Mouse (Mus musculus): ENCODE measurements around the gene Foxn4. TPM values are rescaled to one million over a fixed set of nuclear protein-coding genes. Genes with fewer than 3 reads are reported as not detected.

Foxn4 gene
- polyA plus RNA-seq, 1 experiment from 2014 or later = not detected

DNA sequence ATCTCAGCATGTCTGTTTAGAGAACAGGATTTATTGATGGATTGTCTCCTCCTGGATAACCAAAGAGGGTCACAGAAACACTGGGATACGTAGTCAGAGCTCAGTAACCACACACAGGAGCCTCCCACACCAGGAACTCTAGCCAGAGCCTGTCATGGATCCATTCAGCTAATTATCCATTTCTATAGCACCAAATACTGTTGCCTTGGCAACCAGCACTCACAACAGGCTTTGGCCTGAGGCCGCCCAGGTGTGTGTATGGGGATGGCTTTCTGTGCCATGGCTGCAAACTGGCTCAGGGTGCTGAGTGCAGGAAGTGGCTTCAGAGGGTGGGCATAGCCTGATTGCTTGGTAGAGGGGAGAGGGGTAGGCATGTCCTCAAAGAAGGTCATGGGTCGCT lies 16.4 kb upstream of the Foxn4 start:
- no peaks in the 10 kb centered on the region for H3K4me1 ChIP-seq (replicated peaks; ENCODE audit: control insufficient read depth, insufficient read depth)
- DNase-seq (ENCODE audit: low spot score) (no peak), ATAC-seq (ENCODE audit: low FRiP score, low TSS enrichment) (no peak)
- no peak overlapping the region for H3K27ac ChIP-seq (replicated peaks)
- H3K4me3 ChIP-seq (ENCODE audit: low read depth, low read length) = no peak overlapping the region
- TF ChIP-seq EP300 (optimal IDR thresholded peaks at IDR 0.05) (no peak), CTCF (IDR thresholded peaks at IDR 0.05; ENCODE audit: low read depth) (no peak)
- H3K27me3 ChIP-seq (ENCODE audit: control insufficient read depth, insufficient read depth, low read length) = no peaks in the 10 kb centered on the region
- no peaks in the 10 kb centered on the region for H3K9me3 ChIP-seq (ENCODE audit: control insufficient read depth, low read length)
- H3K4me2 ChIP-seq (replicated peaks; ENCODE audit: low read depth) = no peak overlapping the region
- 59% methylated on average over 3 of the region's 3 CpGs for WGBS
- H3K9ac ChIP-seq (ENCODE audit: low read length) = no peak overlapping the region
- no peaks in the 10 kb centered on the region for H3K36me3 ChIP-seq (ENCODE audit: control insufficient read depth, insufficient read depth, low read length)

DNA sequence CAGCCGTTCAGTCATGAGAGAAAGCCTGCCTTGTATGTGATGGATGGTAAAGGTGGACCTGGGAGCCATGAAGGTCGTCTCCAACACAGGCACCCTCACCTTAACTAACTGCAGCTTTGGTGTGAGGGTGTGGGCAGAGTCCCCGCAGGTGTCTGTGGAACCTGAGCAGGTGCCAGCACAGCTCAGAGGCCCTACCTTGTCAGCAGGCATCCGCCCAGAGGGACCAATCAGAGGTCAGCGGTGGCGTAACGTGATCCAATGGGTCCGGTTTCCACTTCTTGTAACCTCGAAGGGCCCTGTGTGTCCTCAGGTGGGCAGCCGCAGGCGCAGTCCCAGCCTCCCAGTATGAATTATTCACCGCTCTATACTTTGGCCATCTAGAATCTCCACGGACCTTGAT lies 15.3 kb upstream of the Foxn4 start, which contains the start of gene Myo1h:
Gene Myo1h, plus strand, starts transcription at position 293 of the 400 bp plus-strand sequence.
- no peak for TF ChIP-seq EP300 (optimal IDR thresholded peaks at IDR 0.05)
- TF ChIP-seq CTCF (IDR thresholded peaks at IDR 0.05; ENCODE audit: low read depth) = no peak
- Histone ChIP-seq H3K27me3 (ENCODE audit: control insufficient read depth, insufficient read depth, low read length) (no peaks in the 10 kb centered on the region), H3K4me2 (replicated peaks; ENCODE audit: low read depth) (no peak within 1 kb of the TSS), H3K4me3 (ENCODE audit: low read depth, low read length) (no peak within 1 kb of the TSS), H3K4me1 (replicated peaks; ENCODE audit: control insufficient read depth, insufficient read depth) (no peaks in the 10 kb centered on the region), H3K27ac (replicated peaks) (no peak within 1 kb of the TSS), H3K9ac (ENCODE audit: low read length) (no peak within 1 kb of the TSS), H3K9me3 (ENCODE audit: control insufficient read depth, low read length) (no peaks in the 10 kb centered on the region), H3K36me3 (ENCODE audit: control insufficient read depth, insufficient read depth, low read length) (no peaks in the 10 kb centered on the region)
- ATAC-seq (ENCODE audit: low FRiP score, low TSS enrichment) = no peak
- 40% methylated on average over 13 of the region's 13 CpGs for WGBS
- peak; percentile 31 for DNase-seq (ENCODE audit: low spot score)

DNA sequence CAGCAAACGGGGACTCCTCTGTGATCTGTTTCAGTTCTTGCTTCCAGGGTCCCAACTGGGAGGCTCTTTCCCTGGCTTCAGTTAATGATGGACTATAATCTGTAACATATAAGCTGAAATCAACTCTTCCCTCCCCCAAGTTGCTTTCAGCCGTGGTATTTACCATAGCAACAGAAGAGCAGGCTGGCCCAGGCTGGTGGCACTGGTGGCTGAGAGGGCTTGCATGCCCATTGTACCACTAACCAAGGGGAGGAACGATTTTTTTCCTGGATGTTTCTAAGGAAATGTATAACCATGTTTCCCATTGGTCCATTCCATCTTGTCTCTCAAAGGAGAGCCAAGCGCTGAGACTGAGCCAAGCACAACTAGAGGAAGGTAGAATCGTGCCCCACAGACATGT lies 14.8 kb upstream of the Foxn4 start:
- ATAC-seq (ENCODE audit: low FRiP score, low TSS enrichment) (no peak), DNase-seq (ENCODE audit: low spot score) (no peak)
- no peak overlapping the region for H3K4me2 ChIP-seq (replicated peaks; ENCODE audit: low read depth)

DNA sequence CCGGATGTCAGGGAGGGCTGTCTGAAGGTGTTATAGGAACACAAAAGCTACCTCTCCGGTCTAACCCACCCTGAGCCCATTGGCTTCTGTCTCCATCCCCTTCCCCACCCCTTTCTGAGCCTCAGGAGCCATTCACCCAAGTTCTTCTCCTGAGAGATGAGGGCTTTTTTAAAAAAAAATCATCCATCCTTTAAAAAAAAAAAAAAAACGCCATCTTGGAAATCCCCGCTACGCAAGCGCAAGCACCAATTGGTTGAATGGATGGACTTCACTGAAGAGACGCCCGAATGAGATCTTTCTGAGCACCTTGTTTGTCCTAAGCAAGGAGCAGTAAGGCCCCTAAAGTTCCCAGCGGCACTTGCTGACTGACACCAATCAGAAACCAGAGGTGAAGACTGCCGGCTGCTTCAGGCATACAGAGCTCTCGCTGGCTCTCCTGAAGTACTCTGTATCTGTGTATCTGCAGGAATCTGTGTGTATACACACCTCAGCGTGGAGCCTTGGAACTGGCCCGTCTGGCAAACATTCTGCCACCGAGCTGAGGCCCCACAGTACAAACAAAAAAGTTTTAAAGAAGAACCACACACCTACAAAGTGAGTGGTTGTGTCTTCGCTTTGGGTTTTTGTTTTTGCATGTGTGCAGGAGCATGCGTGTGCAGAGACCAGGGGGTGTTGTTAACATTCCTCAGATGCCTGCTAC lies 13.4 kb upstream of the Foxn4 start:
- peak; percentile 57 for DNase-seq (ENCODE audit: low spot score)
- no peak for TF ChIP-seq CTCF (IDR thresholded peaks at IDR 0.05; ENCODE audit: low read depth)
- no peak for TF ChIP-seq EP300 (optimal IDR thresholded peaks at IDR 0.05)
- Histone ChIP-seq H3K27me3 (ENCODE audit: control insufficient read depth, insufficient read depth, low read length) (no peaks in the 10 kb centered on the region), H3K4me2 (replicated peaks; ENCODE audit: low read depth) (no peak overlapping the region), H3K4me3 (ENCODE audit: low read depth, low read length) (no peak overlapping the region), H3K4me1 (replicated peaks; ENCODE audit: control insufficient read depth, insufficient read depth) (no peaks in the 10 kb centered on the region), H3K9me3 (ENCODE audit: control insufficient read depth, low read length) (no peaks in the 10 kb centered on the region), H3K9ac (ENCODE audit: low read length) (no peak overlapping the region), H3K27ac (replicated peaks) (no peak overlapping the region), H3K36me3 (ENCODE audit: control insufficient read depth, insufficient read depth, low read length) (no peaks in the 10 kb centered on the region)
- 64% methylated on average over 16 of the region's 16 CpGs for WGBS
- peak; percentile 62 for ATAC-seq (ENCODE audit: low FRiP score, low TSS enrichment)

More for the DNA sequence above, 14.8 kb upstream of the Foxn4 start:
- Histone ChIP-seq H3K4me1 (replicated peaks; ENCODE audit: control insufficient read depth, insufficient read depth) (no peaks in the 10 kb centered on the region), H3K9me3 (ENCODE audit: control insufficient read depth, low read length) (no peaks in the 10 kb centered on the region), H3K9ac (ENCODE audit: low read length) (no peak overlapping the region), H3K27me3 (ENCODE audit: control insufficient read depth, insufficient read depth, low read length) (no peaks in the 10 kb centered on the region), H3K36me3 (ENCODE audit: control insufficient read depth, insufficient read depth, low read length) (no peaks in the 10 kb centered on the region), H3K4me3 (ENCODE audit: low read depth, low read length) (no peak overlapping the region), H3K27ac (replicated peaks) (no peak overlapping the region)
- TF ChIP-seq EP300 (optimal IDR thresholded peaks at IDR 0.05) = no peak
- no peak for TF ChIP-seq CTCF (IDR thresholded peaks at IDR 0.05; ENCODE audit: low read depth)
- WGBS = 82% methylated on average over 5 of the region's 5 CpGs

DNA sequence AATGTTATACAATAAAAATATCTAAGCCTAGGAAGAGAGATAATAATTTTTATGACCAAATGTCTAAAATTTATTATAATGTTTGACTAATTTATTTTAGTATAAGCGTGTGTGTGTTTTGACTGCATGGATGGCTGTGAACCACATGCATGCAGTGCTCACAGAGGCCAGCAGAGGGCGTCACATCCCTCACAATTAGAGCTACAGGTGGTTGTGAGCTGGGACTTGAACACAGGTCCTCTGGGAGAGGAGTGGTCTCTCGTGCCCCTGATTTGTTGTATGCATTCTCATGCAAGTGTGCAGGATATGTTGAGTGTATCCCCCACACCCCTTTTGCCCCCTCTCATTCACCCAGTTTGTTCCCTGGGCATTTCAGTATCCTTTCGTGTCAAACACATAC lies 12.5 kb upstream of the Foxn4 start:
- ATAC-seq (ENCODE audit: low FRiP score, low TSS enrichment) (no peak), DNase-seq (ENCODE audit: low spot score) (no peak)
- no peak overlapping the region for H3K4me3 ChIP-seq (ENCODE audit: low read depth, low read length)
- no peak overlapping the region for H3K4me2 ChIP-seq (replicated peaks; ENCODE audit: low read depth)
- no peaks in the 10 kb centered on the region for H3K9me3 ChIP-seq (ENCODE audit: control insufficient read depth, low read length)
- H3K9ac ChIP-seq (ENCODE audit: low read length) = no peak overlapping the region
- H3K36me3 ChIP-seq (ENCODE audit: control insufficient read depth, insufficient read depth, low read length) = no peaks in the 10 kb centered on the region
- WGBS = 74% methylated on average over 4 of the region's 4 CpGs
- no peak overlapping the region for H3K27ac ChIP-seq (replicated peaks)
- H3K4me1 ChIP-seq (replicated peaks; ENCODE audit: control insufficient read depth, insufficient read depth) = no peaks in the 10 kb centered on the region
- no peaks in the 10 kb centered on the region for H3K27me3 ChIP-seq (ENCODE audit: control insufficient read depth, insufficient read depth, low read length)
- peak; percentile 53 for TF ChIP-seq CTCF (IDR thresholded peaks at IDR 0.05; ENCODE audit: low read depth)
- no peak for TF ChIP-seq EP300 (optimal IDR thresholded peaks at IDR 0.05)

DNA sequence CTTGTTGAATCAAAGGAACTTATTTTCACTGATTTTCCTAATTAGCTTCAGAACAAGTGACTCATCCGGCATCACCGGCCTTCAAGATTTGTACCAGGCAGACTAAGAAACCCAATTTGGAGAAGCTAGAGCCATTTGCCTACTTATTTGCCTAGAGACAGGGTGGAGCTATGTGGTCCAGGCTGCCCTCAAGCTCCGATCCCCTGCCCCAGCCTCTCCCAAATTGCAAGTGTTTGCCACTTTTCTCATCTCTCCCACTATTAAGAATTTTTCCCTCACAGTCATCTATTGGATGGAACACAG lies 11.7 kb upstream of the Foxn4 start:
- ATAC-seq (ENCODE audit: low FRiP score, low TSS enrichment) = no peak
- Histone ChIP-seq H3K4me3 (ENCODE audit: low read depth, low read length) (no peak overlapping the region), H3K4me1 (replicated peaks; ENCODE audit: control insufficient read depth, insufficient read depth) (no peaks in the 10 kb centered on the region), H3K4me2 (replicated peaks; ENCODE audit: low read depth) (no peak overlapping the region), H3K9ac (ENCODE audit: low read length) (no peak overlapping the region), H3K27ac (replicated peaks) (no peak overlapping the region), H3K36me3 (ENCODE audit: control insufficient read depth, insufficient read depth, low read length) (no peaks in the 10 kb centered on the region), H3K9me3 (ENCODE audit: control insufficient read depth, low read length) (no peaks in the 10 kb centered on the region), H3K27me3 (ENCODE audit: control insufficient read depth, insufficient read depth, low read length) (no peaks in the 10 kb centered on the region)
- DNase-seq (ENCODE audit: low spot score) = no peak
- TF ChIP-seq EP300 (optimal IDR thresholded peaks at IDR 0.05) (no peak), CTCF (IDR thresholded peaks at IDR 0.05; ENCODE audit: low read depth) (no peak)
- 84% methylated on average over 3 of the region's 3 CpGs for WGBS
